Mouse (Mus musculus): Measurements from ENCODE around the gene Hmx2. TPM values are rescaled to one million over a fixed set of nuclear protein-coding genes. Genes with fewer than 3 reads are reported as not detected.

Gene Hmx2
- polyA plus RNA-seq (2016; fragmentation: Nextera tagmentation; extraction: Ambion mirVana), result not detected in 2 replicates

- Histone ChIP-seq H3K9ac (no peak within 1 kb of the TSS), H3K4me1 (no peaks in the 10 kb centered on the region), H3K4me3 (no peak within 1 kb of the TSS), H3K27me3 (replicated peaks) (peaks cover 100% of the 10 kb centered on the region), H3K4me2 (no peak within 1 kb of the TSS), H3K27ac (no peak within 1 kb of the TSS), H3K36me3 (no peaks in the 10 kb centered on the region), H3K9me3 (replicated peaks) (no peaks in the 10 kb centered on the region)
- no peak for ATAC-seq
- WGBS (ENCODE audit: insufficient replicate concordance), result 8% methylated on average over 3 of the region's 3 CpGs
Observed at GRCm38 (mm10) chr7:131548473-131548872, at the start of gene Hmx2. Gene Hmx2, plus strand, starts transcription at chr7:131548773.

- Histone ChIP-seq H3K9me3 (replicated peaks) (no peaks in the 10 kb centered on the region), H3K36me3 (no peaks in the 10 kb centered on the region), H3K27ac (no peak overlapping the region), H3K4me2 (no peak overlapping the region), H3K4me3 (no peak overlapping the region), H3K27me3 (replicated peaks) (no peaks in the 10 kb centered on the region), H3K4me1 (no peaks in the 10 kb centered on the region), H3K9ac (no peak overlapping the region)
- 50% methylated on average over 2 of the region's 2 CpGs for WGBS (ENCODE audit: insufficient replicate concordance)
- ATAC-seq, result no peak
Observed at GRCm38 (mm10) chr7:131503739-131504138, 44.8 kb upstream of the Hmx2 start.

- no peak for ATAC-seq
- Histone ChIP-seq H3K27me3 (replicated peaks) (peaks cover 89% of the 10 kb centered on the region), H3K27ac (no peak overlapping the region), H3K4me3 (no peak overlapping the region), H3K36me3 (no peaks in the 10 kb centered on the region), H3K9me3 (replicated peaks) (no peaks in the 10 kb centered on the region), H3K9ac (no peak overlapping the region), H3K4me1 (peaks cover 17% of the 10 kb centered on the region), H3K4me2 (no peak overlapping the region)
- WGBS (ENCODE audit: insufficient replicate concordance), result 0% methylated on average over 7 of the region's 7 CpGs
Observed at GRCm38 (mm10) chr7:131539979-131540378, 8.6 kb upstream of the Hmx2 start.

GRCm38 (mm10) chr7:131541184-131542114 is 7.1 kb upstream of the Hmx2 start:
- Histone ChIP-seq H3K9me3 (replicated peaks) (no peaks in the 10 kb centered on the region), H3K27ac (no peak overlapping the region), H3K4me1 (peaks cover 17% of the 10 kb centered on the region), H3K4me2 (peak overlapping the region; percentile 61), H3K27me3 (replicated peaks) (peaks cover 99% of the 10 kb centered on the region), H3K36me3 (no peaks in the 10 kb centered on the region), H3K4me3 (peak overlapping the region; percentile 32), H3K9ac (no peak overlapping the region)
- ATAC-seq, result no peak
- 2% methylated on average over 41 of the region's 41 CpGs for whole genome bisulfite sequencing (ENCODE audit: insufficient replicate concordance)

GRCm38 (mm10) chr7:131542115-131542871 is 6.3 kb upstream of the Hmx2 start, which contains the start of gene Hmx3:
Gene Hmx3, plus strand, starts transcription at chr7:131542867.
- peak within 1 kb of the TSS; percentile 61 for H3K4me2 ChIP-seq
- peaks cover 99% of the 10 kb centered on the region for H3K27me3 ChIP-seq (replicated peaks)
- peaks cover 17% of the 10 kb centered on the region for H3K4me1 ChIP-seq
- under 1% methylated on average over 62 of the region's 65 CpGs for WGBS (ENCODE audit: insufficient replicate concordance)
- no peaks in the 10 kb centered on the region for H3K9me3 ChIP-seq (replicated peaks)
- H3K27ac ChIP-seq, result no peak within 1 kb of the TSS
- H3K4me3 ChIP-seq, result peak within 1 kb of the TSS; percentile 32
- H3K9ac ChIP-seq, result no peak within 1 kb of the TSS
- peak; percentile 21; the same call in 1 of the 2 replicates for ATAC-seq
- H3K36me3 ChIP-seq, result no peaks in the 10 kb centered on the region

- Histone ChIP-seq H3K9me3 (replicated peaks) (no peaks in the 10 kb centered on the region), H3K9ac (no peak overlapping the region), H3K4me2 (peak overlapping the region; percentile 61), H3K27me3 (replicated peaks) (peaks cover 100% of the 10 kb centered on the region), H3K27ac (no peak overlapping the region), H3K36me3 (no peaks in the 10 kb centered on the region), H3K4me3 (peak overlapping the region; percentile 32), H3K4me1 (peaks cover 17% of the 10 kb centered on the region)
- no peak for ATAC-seq
- 1% methylated on average over 59 of the region's 71 CpGs for WGBS (ENCODE audit: insufficient replicate concordance)
Observed at GRCm38 (mm10) chr7:131542872-131543622, 5.5 kb upstream of the Hmx2 start.

GRCm38 (mm10) chr7:131543623-131544481 is 4.7 kb upstream of the Hmx2 start:
- no peak for ATAC-seq
- H3K36me3 ChIP-seq, result no peaks in the 10 kb centered on the region
- peaks cover 17% of the 10 kb centered on the region for H3K4me1 ChIP-seq
- H3K4me3 ChIP-seq, result peak overlapping the region; percentile 28
- H3K9ac ChIP-seq, result no peak overlapping the region
- 2% methylated on average over 75 of the region's 75 CpGs for WGBS (ENCODE audit: insufficient replicate concordance)
- peak overlapping the region; percentile 61 for H3K4me2 ChIP-seq
- H3K27ac ChIP-seq, result no peak overlapping the region
- H3K9me3 ChIP-seq (replicated peaks), result no peaks in the 10 kb centered on the region
- peaks cover 100% of the 10 kb centered on the region for H3K27me3 ChIP-seq (replicated peaks)

GRCm38 (mm10) chr7:131544871-131545270 is 3.7 kb upstream of the Hmx2 start:
- no peak for ATAC-seq
- Histone ChIP-seq H3K27ac (no peak overlapping the region), H3K36me3 (no peaks in the 10 kb centered on the region), H3K4me1 (peaks cover 17% of the 10 kb centered on the region), H3K4me2 (no peak overlapping the region), H3K9ac (no peak overlapping the region), H3K4me3 (no peak overlapping the region), H3K27me3 (replicated peaks) (peaks cover 100% of the 10 kb centered on the region), H3K9me3 (replicated peaks) (no peaks in the 10 kb centered on the region)
- WGBS (ENCODE audit: insufficient replicate concordance), result 4% methylated on average over 5 of the region's 5 CpGs

- Histone ChIP-seq H3K4me1 (peaks cover 17% of the 10 kb centered on the region), H3K27ac (no peak overlapping the region), H3K36me3 (no peaks in the 10 kb centered on the region), H3K9ac (no peak overlapping the region), H3K4me2 (no peak overlapping the region), H3K27me3 (replicated peaks) (peaks cover 100% of the 10 kb centered on the region), H3K9me3 (replicated peaks) (no peaks in the 10 kb centered on the region), H3K4me3 (no peak overlapping the region)
- WGBS (ENCODE audit: insufficient replicate concordance), result 3% methylated on average over 13 of the region's 13 CpGs
- no peak for ATAC-seq
Observed at GRCm38 (mm10) chr7:131545701-131546385, 2.7 kb upstream of the Hmx2 start.

GRCm38 (mm10) chr7:131546423-131546822 is 2.1 kb upstream of the Hmx2 start:
- no peak for ATAC-seq
- Histone ChIP-seq H3K4me2 (no peak overlapping the region), H3K27me3 (replicated peaks) (peaks cover 100% of the 10 kb centered on the region), H3K9ac (no peak overlapping the region), H3K4me3 (no peak overlapping the region), H3K27ac (no peak overlapping the region), H3K4me1 (peaks cover 17% of the 10 kb centered on the region), H3K36me3 (no peaks in the 10 kb centered on the region), H3K9me3 (replicated peaks) (no peaks in the 10 kb centered on the region)
- WGBS (ENCODE audit: insufficient replicate concordance), result 13% methylated on average over 2 of the region's 2 CpGs
